Mouse (Mus musculus) testis, adult 10 weeks (tissue): ENCODE data around the gene Wdcp. TPM values are rescaled to one million over a fixed set of nuclear protein-coding genes. Genes with fewer than 3 reads are reported as not detected.

Source experiments
- polyA plus RNA-seq: library from polyadenylated mRNA; stranded (reverse); fragments of 350-450 nt; fragmentation: Illumina TruSeq; extraction: RNeasy Lipid Tissue Mini Kit (QIAGEN cat#74804); gene quantifications from one replicate; pipeline ENCODE4 v1.2.3, GENCODE M21; 2014; ENCODE audit warnings: low read depth, low replicate concordance

The Wdcp gene
- 2.8 TPM for polyA plus RNA-seq

DNA sequence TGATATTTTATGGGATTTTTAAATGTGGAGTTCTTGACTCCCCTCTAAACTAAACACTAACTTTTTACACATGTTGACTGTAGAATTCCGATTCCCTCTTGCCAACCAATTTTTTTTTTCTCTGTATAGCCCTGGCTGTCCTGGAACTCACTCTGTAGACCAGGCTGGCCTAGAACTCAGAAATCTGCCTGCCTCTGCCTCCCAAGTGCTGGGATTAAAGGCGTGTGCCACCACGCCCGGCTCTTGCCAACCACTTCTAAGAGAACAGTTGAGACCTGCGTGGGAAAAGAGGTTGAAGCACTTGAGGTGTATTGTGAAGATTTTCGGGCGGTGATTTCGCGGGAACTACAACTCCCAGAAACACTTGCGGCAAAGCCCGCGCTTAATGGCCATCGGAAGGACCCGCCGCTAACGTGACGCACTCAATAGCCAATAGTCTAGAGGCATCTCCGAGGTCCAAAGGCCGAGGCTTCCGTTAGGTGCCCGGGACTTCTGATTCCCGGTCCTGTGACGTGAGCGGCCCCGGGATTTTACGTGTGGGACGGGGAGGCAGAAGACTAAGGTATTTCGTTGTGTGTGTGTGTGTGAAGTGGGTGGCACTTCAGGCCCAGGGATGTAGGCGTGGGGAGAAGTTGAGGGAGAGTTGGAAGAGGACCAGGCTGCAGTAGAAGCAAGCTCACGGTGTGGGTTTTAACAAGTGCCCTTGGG, at the start of gene Wdcp:
Gene Wdcp (plus strand): TSS at position 414 of the 708 bp plus-strand sequence.

DNA sequence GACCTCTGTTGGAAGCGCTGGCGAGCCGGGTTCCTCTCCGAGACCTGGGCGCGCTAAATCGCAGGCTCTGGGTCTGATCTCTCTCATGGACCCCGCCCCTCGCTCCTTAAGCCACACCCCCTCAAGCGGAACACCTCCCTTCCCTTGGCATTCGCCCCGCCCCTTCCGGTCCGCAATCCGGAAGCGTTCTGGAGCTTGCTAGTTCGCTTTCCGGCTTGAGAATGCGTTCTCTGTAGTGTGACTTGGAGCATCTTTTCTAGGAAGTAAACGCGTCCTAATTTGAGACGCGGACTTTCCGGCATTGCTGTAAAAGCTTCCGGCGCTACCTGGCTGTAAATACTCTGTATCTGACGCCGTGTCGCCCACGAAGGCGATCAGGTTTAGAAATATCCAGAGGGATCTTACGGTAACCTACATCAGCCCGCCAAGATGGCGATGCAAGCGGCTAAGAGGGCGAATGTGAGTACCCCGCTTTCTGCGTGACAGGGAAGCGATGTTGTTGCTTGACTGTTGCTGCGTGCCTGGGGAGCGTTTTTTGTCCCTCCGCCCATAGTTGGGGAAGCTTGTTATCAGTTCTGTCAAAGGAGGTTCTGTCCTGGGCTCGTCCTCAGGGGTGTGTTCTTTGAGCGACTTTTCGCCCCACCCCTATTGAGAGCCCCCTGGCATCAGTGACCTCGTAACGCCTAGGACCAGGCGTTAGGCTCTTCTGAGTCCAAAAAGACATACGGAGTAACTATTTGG, 25.6 kb upstream of the Wdcp start, which contains the start of gene Sf3b6:
Gene Sf3b6 (plus strand): TSS at position 184 of the 741 bp plus-strand sequence.

DNA sequence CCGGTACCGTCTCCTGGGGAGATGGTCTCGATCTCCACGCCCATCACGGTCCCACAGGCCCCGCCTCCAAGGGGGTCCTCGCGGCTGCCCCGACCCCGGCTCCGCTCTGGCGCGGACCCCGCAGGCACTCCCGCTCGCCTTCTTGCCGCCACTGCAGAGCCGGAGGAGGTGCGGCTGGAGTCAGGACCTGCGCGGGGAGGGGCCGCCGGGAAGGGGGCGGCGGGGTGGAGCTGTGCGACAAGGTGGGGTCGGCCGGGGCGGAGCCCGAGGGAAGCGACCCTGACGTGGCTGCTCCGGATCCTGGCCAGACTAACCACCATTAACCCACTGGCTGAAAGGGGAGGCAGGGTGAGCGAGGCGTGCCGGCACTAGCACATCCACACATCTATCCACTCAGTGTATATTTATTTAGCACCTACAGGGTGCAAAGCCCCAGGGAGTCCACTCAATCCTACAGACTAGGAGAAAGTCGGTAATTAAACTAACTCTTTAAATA, 1.7 kb upstream of the Wdcp start, which contains the start of gene Fkbp1b:
Gene Fkbp1b (minus strand): TSS at position 200 of the 496 bp plus-strand sequence.

DNA sequence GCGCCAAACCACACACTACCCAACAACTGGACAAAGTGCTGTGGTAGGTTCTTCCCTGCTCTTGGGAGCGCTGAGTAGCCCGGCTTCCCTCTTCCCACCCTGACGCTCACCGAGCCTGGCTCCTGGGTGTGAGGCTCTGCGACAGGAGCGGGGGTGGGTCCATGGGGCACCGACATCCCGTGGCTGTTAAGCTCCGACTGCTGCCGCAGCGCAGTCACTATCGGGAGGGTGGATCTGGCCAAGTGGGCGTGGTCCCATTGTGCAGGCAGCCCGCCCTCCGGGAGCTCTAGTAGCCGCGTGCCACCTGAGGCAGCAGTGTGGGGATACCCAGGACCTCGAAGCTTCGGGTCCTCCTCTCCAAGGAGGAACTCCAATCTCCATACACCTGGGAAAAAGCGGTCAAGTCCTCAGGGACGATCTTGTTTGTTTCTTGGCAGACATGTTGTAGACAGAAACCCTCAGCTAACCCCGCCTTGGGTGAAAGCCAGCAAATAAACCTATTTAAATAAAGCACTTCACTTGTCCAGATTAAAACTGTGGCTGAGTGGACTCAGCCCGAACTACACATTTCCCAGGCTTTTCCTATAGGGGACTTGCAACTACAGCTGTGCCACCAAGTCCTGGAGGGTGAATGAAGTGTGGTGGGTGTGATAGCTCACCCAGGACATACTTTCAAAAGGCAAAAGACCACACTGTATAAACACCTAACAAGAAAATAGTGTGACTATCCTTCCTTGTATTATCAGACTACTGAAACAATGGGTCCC, 31.2 kb downstream of the Wdcp start, which contains the start of gene Mfsd2b:
Gene Mfsd2b (minus strand): TSS at position 199 of the 767 bp plus-strand sequence.

DNA sequence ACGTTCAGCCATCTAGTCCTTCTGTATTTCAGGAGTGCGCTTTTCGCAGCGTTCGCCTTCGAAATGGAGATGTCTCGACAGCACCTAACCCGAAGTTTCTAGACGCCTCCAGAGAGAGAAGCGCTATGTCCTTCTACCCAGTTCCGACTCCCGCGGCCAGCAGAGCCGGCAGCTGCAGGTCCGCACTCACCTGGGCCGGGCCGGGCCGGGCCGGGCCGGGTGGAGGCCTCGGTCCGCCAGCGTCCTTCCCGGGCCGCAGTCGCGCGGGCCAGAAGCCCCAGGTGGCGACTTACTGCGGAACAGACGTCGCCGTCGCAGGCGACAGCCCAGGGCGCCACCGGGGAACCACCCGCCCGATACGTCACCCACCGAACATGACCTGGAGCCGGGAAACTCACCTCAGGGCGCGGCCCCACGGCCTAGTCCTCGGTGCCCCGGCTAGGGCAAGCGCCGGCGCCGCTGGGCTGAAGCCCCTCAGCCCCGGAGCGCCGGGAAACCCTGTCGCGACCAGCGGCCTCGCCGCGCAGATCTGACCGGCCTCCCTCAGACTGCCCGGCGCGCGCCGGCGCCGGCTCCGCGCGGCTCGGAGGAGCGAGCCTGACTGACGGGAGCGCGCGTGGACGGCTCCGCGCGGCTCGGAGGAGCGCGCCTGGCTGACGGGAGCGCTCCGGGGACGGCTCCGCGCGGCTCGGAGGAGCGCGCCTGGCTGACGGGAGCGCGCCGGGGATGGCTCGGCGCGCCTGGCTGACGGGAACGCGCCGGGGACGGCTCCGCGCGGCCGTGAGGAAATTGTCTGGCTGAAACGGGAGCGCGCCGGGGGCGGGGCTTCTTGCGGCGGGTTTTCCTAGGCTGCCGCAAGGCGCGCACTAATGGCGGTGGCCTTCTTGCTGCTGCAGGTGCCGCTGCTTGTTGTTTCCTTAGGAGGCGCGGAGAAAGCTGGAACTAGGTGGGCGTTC, 64.1 kb downstream of the Wdcp start, which contains the start of gene Ubxn2a:
Gene Ubxn2a (minus strand): TSS at position 755 of the 956 bp plus-strand sequence.

Other genes with a start within 250 kb of the Wdcp start
- gene Fam228a, start 104.9 kb upstream of the Wdcp start, polyA plus RNA-seq: 97.7 TPM
- gene Pfn4, start 74.3 kb upstream of the Wdcp start, polyA plus RNA-seq: 475 TPM
- gene Fam228b, start 74.0 kb upstream of the Wdcp start, polyA plus RNA-seq: 146 TPM
- gene Sf3b6, start 25.8 kb upstream of the Wdcp start, polyA plus RNA-seq: 72.5 TPM
- 0.74 TPM for gene Fkbp1b, start 1.7 kb upstream of the Wdcp start, polyA plus RNA-seq
- gene Mfsd2b, start 31.1 kb downstream of the Wdcp start, polyA plus RNA-seq: 0.83 TPM
- 20.1 TPM for gene Ubxn2a, start 64.4 kb downstream of the Wdcp start, polyA plus RNA-seq
- 18.4 TPM for gene Atad2b, start 74.0 kb downstream of the Wdcp start, polyA plus RNA-seq